Mouse (Mus musculus) erythroblast, embryonic 14.5 days (primary cell): ENCODE results near the gene Asxl2. TPM values are rescaled to one million over a fixed set of nuclear protein-coding genes. Genes with fewer than 3 reads are reported as not detected.
"Not testable (repeated sequence)": the region's sequence is repeated elsewhere in the genome, so short reads cannot be mapped to it uniquely, and the experiment has no call there.

Experiments used
- H3K27me3 ChIP-seq: 2 replicates; pipeline ENCODE4 v1.6.1; 2012; ENCODE audit warnings: inconsistent platforms; ENCODE audit not compliant: control insufficient read depth
- H3K36me3 ChIP-seq: 2 replicates; pipeline ENCODE4 v1.6.1; 2012; ENCODE audit warnings: mild to moderate bottlenecking, inconsistent platforms; ENCODE audit not compliant: control insufficient read depth
- H3K4me1 ChIP-seq: 2 replicates; pipeline ENCODE4 v1.6.1; 2012; ENCODE audit warnings: inconsistent platforms; ENCODE audit not compliant: control insufficient read depth
- H3K4me3 ChIP-seq: replicated peaks from 2 replicates; pipeline ENCODE3; 2012; ENCODE audit warnings: moderate library complexity, mild to moderate bottlenecking, inconsistent platforms
- H3K9me3 ChIP-seq: 2 replicates; pipeline ENCODE4 v1.6.1; 2012; ENCODE audit warnings: low read length, inconsistent platforms, mixed read lengths; ENCODE audit not compliant: control insufficient read depth
- GATA1 ChIP-seq: IDR thresholded peaks from 2 replicates; pipeline ENCODE4 v1.6.1; 2012; ENCODE audit warnings: low read length, inconsistent platforms, mixed read lengths
- TAL1 ChIP-seq: IDR thresholded peaks from 3 replicates; pipeline ENCODE4 v1.6.1; 2012; ENCODE audit warnings: low read length, inconsistent platforms, mixed read lengths
- polyA plus RNA-seq: library from polyadenylated mRNA; stranded (reverse); fragments of >175 nt; gene quantifications from 2 replicates; pipeline ENCODE4 v1.2.3, GENCODE M21; 2012

The Asxl2 gene
- polyA plus RNA-seq, 1 experiment: 1.1 TPM

GRCm38 (mm10) chr12:3437815-3438214 is 11.2 kb downstream of the Asxl2 start:
- Histone ChIP-seq H3K4me1 (peaks cover 11% of the 10 kb centered on the region), H3K9me3 (no peaks in the 10 kb centered on the region), H3K4me3 (no peak overlapping the region), H3K27me3 (no peaks in the 10 kb centered on the region), H3K36me3 (peaks cover 41% of the 10 kb centered on the region)
- TF ChIP-seq TAL1: no peak
- TF ChIP-seq GATA1: no peak

DNA sequence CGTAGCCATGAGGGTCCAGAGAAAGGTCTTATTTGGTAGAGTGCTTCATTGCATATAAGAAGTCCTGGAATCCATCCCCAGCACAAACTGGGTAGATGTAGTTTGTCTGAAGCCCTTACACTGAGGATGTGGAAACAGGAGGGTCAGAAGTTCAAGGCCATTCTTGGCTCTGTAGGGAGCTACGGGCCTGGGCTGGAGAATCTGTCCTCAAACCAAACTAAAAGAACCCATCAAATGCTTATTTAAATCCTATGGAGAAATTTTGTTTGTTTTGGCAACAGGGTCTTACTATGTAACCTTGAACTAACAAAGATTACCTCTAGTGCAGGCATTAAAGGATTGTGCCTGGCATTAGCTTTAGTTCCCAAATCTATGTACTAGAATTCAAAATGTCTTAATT is 14.3 kb downstream of the Asxl2 start:
- no peaks in the 10 kb centered on the region for H3K9me3 ChIP-seq
- H3K27me3 ChIP-seq: no peaks in the 10 kb centered on the region
- peaks cover 11% of the 10 kb centered on the region for H3K4me1 ChIP-seq
- no peak overlapping the region for H3K4me3 ChIP-seq
- peaks cover 54% of the 10 kb centered on the region for H3K36me3 ChIP-seq
- TF ChIP-seq TAL1 (no peak), GATA1 (no peak)

DNA sequence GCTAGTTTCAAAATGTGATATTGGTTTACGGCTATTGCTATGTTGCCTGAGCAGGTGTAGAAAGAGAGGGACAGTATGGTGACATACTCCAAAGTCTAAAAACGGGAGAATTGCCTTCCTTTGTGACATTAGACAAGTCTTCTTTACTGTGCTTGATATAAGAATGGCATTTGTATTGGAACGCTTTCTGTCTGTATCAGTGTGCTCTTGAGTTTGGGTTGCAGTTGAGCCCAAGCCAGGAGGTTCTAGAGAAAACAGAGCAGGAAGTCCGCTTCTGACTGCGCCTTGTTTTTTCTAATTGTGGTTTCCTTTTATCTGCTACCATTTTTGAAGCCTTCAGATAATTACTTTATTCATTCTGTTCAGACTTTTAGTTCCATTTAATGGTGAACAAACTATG is 14.7 kb downstream of the Asxl2 start:
- TF ChIP-seq TAL1: no peak
- TF ChIP-seq GATA1: no peak
- no peak overlapping the region for H3K4me3 ChIP-seq
- peaks cover 57% of the 10 kb centered on the region for H3K36me3 ChIP-seq

GRCm38 (mm10) chr12:3453554-3453953 is 26.9 kb downstream of the Asxl2 start:
- H3K9me3 ChIP-seq: no peaks in the 10 kb centered on the region
- H3K4me3 ChIP-seq: no peak overlapping the region
- no peaks in the 10 kb centered on the region for H3K27me3 ChIP-seq
- peaks cover 77% of the 10 kb centered on the region for H3K36me3 ChIP-seq
- TF ChIP-seq TAL1 (no peak), GATA1 (no peak)
- H3K4me1 ChIP-seq: no peaks in the 10 kb centered on the region

More for the DNA sequence above, 14.7 kb downstream of the Asxl2 start:
- no peaks in the 10 kb centered on the region for H3K9me3 ChIP-seq
- no peaks in the 10 kb centered on the region for H3K27me3 ChIP-seq
- peaks cover 9% of the 10 kb centered on the region for H3K4me1 ChIP-seq

DNA sequence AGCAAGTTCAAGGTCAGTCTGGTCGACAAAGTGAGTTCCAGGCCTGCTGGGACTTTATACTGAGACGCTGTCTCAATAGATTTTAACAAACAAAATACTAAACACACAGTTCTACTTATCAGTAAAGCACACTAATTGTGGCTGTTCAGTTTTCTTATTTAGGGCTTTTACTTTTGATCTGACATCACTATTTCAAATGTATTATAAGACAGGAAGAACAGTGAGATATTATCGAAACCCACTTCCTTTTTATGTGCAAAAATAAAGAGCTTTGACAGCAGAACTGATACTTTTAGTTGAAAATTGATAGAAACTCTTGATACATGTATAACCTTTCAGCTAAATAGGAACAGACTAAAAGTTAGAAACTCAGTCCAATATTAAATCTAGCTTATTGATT is 36.4 kb downstream of the Asxl2 start:
- TF ChIP-seq TAL1 (no peak), GATA1 (no peak)
- Histone ChIP-seq H3K9me3 (no peaks in the 10 kb centered on the region), H3K27me3 (no peaks in the 10 kb centered on the region), H3K36me3 (peaks cover 88% of the 10 kb centered on the region), H3K4me3 (no peak overlapping the region), H3K4me1 (no peaks in the 10 kb centered on the region)

- TF ChIP-seq GATA1: no peak
- TF ChIP-seq TAL1: no peak
- peaks cover 92% of the 10 kb centered on the region for H3K36me3 ChIP-seq
- H3K4me1 ChIP-seq: no peaks in the 10 kb centered on the region
- H3K9me3 ChIP-seq: no peaks in the 10 kb centered on the region
- no peaks in the 10 kb centered on the region for H3K27me3 ChIP-seq
- no peak overlapping the region for H3K4me3 ChIP-seq
Measured at GRCm38 (mm10) chr12:3499662-3500061, 73.0 kb downstream of the Asxl2 start.

DNA sequence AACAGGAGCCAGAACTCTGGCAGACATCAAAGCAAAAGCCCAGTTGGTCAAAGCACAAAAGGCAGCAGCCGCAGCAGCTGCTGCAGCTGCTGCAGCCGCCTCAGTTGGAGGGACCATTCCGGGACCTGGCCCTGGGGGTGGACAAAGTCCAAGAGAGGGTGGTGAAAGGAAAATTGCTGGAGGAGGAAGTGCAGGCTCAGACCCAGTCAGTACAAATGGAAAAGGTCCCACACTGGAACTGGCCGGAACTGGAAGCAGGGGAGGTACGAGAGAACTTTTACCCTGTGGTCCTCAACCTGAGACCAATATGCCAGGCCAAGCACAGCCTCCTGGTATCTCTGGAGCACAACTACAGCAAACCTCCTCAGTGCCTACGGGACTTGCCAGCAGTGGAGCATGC is 73.4 kb downstream of the Asxl2 start:
- Histone ChIP-seq H3K4me1 (no peaks in the 10 kb centered on the region), H3K36me3 (peaks cover 91% of the 10 kb centered on the region), H3K27me3 (no peaks in the 10 kb centered on the region), H3K4me3 (no peak overlapping the region), H3K9me3 (no peaks in the 10 kb centered on the region)
- TF ChIP-seq TAL1 (no peak), GATA1 (no peak)

DNA sequence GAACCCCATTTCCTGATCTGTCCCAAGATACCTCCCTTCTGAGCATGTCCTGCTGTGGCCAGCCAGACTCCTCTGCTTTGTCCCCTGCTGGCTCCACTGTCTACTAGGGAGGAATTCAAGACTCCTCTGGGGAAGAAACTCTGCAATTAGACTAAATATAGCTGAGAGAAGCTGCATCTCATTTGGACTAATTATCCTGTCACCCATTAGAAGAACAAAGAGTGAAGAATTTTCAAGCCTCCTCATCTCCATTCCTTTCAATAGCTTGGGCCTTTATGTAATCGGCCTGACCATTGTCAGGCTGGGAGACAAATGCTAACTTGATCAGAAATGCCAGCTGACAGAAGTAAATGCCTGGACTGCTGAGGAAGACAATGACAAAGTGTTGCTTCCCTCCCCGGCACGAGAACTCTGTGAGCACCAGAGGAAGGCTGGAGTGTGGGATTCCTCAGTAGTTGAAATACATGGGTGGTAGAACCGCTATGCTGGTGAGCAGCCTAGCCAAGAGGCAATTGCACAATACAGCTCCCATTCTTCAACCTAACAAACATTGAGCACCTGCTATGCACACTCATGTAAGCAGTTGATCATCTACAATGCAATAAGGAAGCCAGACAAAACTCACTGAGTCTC is 92.1 kb downstream of the Asxl2 start:
- H3K27me3 ChIP-seq: no peaks in the 10 kb centered on the region
- H3K36me3 ChIP-seq: no peaks in the 10 kb centered on the region
- H3K4me3 ChIP-seq: no peak overlapping the region
- TF ChIP-seq TAL1: no peak
- no peak for TF ChIP-seq GATA1
- H3K4me1 ChIP-seq: no peaks in the 10 kb centered on the region
- no peaks in the 10 kb centered on the region for H3K9me3 ChIP-seq

GRCm38 (mm10) chr12:3521806-3522205 is 95.1 kb downstream of the Asxl2 start:
- H3K4me1 ChIP-seq, H3K27me3 ChIP-seq, H3K9me3 ChIP-seq, H3K36me3 ChIP-seq, H3K4me3 ChIP-seq: not testable (repeated sequence)

GRCm38 (mm10) chr12:3525536-3525935 is 98.9 kb downstream of the Asxl2 start:
- Histone ChIP-seq H3K36me3 (no peaks in the 10 kb centered on the region), H3K4me3 (no peak overlapping the region), H3K9me3 (no peaks in the 10 kb centered on the region), H3K4me1 (no peaks in the 10 kb centered on the region), H3K27me3 (no peaks in the 10 kb centered on the region)
- TF ChIP-seq TAL1 (no peak), GATA1 (no peak)

DNA sequence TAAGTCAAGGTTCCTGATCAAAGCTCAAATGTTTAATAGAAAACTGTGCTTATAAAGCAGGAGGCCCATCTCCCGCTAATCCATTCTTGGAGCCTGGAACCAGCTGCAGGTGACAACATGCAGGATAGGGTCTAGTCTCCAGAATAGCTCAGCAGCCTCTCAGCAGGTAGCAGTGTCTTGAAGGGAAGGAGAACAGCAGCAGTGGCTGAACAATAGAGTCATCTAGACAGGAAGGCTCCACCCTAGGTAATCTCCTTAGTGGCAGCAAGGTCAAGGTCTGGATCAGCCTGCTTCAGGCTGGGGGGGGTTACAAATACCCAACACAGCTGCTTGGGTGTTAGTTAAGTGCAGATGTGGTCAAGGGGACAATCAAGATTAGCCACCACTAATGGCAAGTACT is 108.8 kb downstream of the Asxl2 start:
- not testable (repeated sequence) for H3K27me3 ChIP-seq, H3K9me3 ChIP-seq, H3K36me3 ChIP-seq, H3K4me3 ChIP-seq, H3K4me1 ChIP-seq
